Mouse (Mus musculus) neural tube, embryonic 11.5 days (tissue): ENCODE results near the gene Cdhr2. TPM values are rescaled to one million over a fixed set of nuclear protein-coding genes. Genes with fewer than 3 reads are reported as not detected.

Experiments
- ATAC-seq: fragments of 200-750 bp; cut with Nextera tagmentation; 2 replicates; pipeline ENCODE4 v1.8.0; 2017; ENCODE audit warnings: moderate number of reproducible peaks, mild to moderate bottlenecking, moderate TSS enrichment, moderate library complexity; ENCODE audit not compliant: insufficient read depth, low FRiP score, low TSS enrichment
- DNase-seq: peaks from one replicate; pipeline ENCODE4 v3.0.0-alpha.2; 2015; ENCODE audit warnings: low spot score
- H3K27ac ChIP-seq: fragments of 300-500 bp; sonication (generic); 2 replicates; pipeline ENCODE4 v1.5.1; 2014; ENCODE audit warnings: low read depth, mild to moderate bottlenecking, low read length
- H3K27me3 ChIP-seq: fragments of 300-500 bp; sonication (generic); 2 replicates; pipeline ENCODE4 v1.6.1; 2014; ENCODE audit warnings: mild to moderate bottlenecking, low read length, mixed read lengths; ENCODE audit not compliant: control insufficient read depth, insufficient read depth
- H3K36me3 ChIP-seq: fragments of 300-500 bp; sonication (generic); 2 replicates; pipeline ENCODE4 v1.6.1; 2014; ENCODE audit warnings: mild to moderate bottlenecking, low read length, moderate library complexity, mixed read lengths; ENCODE audit not compliant: control insufficient read depth, insufficient read depth
- H3K4me1 ChIP-seq: fragments of 300-500 bp; sonication (generic); 2 replicates; pipeline ENCODE4 v1.6.1; 2014; ENCODE audit warnings: low read length, mixed read lengths; ENCODE audit not compliant: control insufficient read depth, insufficient read depth
- H3K4me2 ChIP-seq: fragments of 300-500 bp; sonication (generic); 2 replicates; pipeline ENCODE4 v1.6.1; 2014; ENCODE audit warnings: low read depth, mild to moderate bottlenecking, moderate library complexity
- H3K4me3 ChIP-seq: fragments of 300-500 bp; sonication (generic); 2 replicates; pipeline ENCODE4 v1.5.1; 2014; ENCODE audit warnings: low read depth, low read length
- H3K9ac ChIP-seq: fragments of 300-500 bp; sonication (generic); 2 replicates; pipeline ENCODE4 v1.6.1; 2014; ENCODE audit warnings: mild to moderate bottlenecking, low read length
- H3K9me3 ChIP-seq: fragments of 300-500 bp; sonication (generic); 2 replicates; pipeline ENCODE4 v1.6.1; 2016; ENCODE audit warnings: low read length; ENCODE audit not compliant: control insufficient read depth
- WGBS: fragments of 180-500 bp; shearing (Covaris S2); extraction: QIAGEN DNeasy Blood & Tissue Kit; methylation state at CpG from one replicate; pipeline ENCODE4 v1.1.7; 2014; 5-methylcytosine and 5-hydroxymethylcytosine counted together
- polyA plus RNA-seq: library from polyadenylated mRNA; unstranded; fragments of >200 nt; fragmentation: Nextera tagmentation; extraction: Ambion mirVana; gene quantifications from 2 replicates; pipeline ENCODE4 v1.2.1, GENCODE M21; 2014

Gene Cdhr2
- polyA plus RNA-seq, 1 experiment from 2014 or later, result 0.15 TPM

GRCm38 (mm10) chr13:54680184-54680853 lies 20.9 kb upstream of the Cdhr2 start:
- H3K36me3 ChIP-seq, result peaks cover 35% of the 10 kb centered on the region
- no peaks in the 10 kb centered on the region for H3K27me3 ChIP-seq
- peaks cover 6% of the 10 kb centered on the region for H3K4me1 ChIP-seq
- H3K9ac ChIP-seq, result no peak overlapping the region
- no peak overlapping the region for H3K27ac ChIP-seq
- H3K4me3 ChIP-seq, result no peak overlapping the region
- no peak overlapping the region for H3K4me2 ChIP-seq
- WGBS, result 78% methylated on average over 17 of the region's 17 CpGs
- DNase-seq (no peak), ATAC-seq (no peak)
- no peaks in the 10 kb centered on the region for H3K9me3 ChIP-seq

GRCm38 (mm10) chr13:54681291-54681690 lies 20.0 kb upstream of the Cdhr2 start:
- no peak for ATAC-seq
- Histone ChIP-seq H3K9me3 (no peaks in the 10 kb centered on the region), H3K36me3 (peaks cover 35% of the 10 kb centered on the region), H3K4me2 (no peak overlapping the region), H3K4me1 (peaks cover 13% of the 10 kb centered on the region), H3K4me3 (no peak overlapping the region), H3K27me3 (no peaks in the 10 kb centered on the region), H3K9ac (no peak overlapping the region), H3K27ac (no peak overlapping the region)
- 80% methylated on average over 4 of the region's 8 CpGs for WGBS
- DNase-seq, result no peak

DNA sequence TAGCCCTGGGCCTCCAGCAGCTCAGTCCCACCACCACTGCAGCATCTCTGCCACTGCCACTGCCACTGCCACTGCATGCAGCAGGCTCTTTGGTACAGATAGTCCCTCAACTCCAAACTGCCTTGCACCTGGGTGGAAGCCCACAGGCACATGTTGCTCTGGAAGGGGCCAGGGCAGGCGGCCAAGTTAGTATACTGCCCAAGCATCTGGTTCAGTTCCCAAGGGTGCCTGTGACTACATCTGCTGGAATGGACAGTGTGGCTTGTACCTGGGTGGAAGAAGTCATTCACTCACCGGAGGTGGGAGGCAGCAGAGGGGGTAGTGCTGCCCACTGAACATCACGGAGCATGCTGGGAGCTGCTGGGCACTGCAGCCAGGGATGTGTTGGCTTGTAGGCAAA lies 18.0 kb upstream of the Cdhr2 start:
- Histone ChIP-seq H3K36me3 (peaks cover 35% of the 10 kb centered on the region), H3K27me3 (no peaks in the 10 kb centered on the region)

DNA sequence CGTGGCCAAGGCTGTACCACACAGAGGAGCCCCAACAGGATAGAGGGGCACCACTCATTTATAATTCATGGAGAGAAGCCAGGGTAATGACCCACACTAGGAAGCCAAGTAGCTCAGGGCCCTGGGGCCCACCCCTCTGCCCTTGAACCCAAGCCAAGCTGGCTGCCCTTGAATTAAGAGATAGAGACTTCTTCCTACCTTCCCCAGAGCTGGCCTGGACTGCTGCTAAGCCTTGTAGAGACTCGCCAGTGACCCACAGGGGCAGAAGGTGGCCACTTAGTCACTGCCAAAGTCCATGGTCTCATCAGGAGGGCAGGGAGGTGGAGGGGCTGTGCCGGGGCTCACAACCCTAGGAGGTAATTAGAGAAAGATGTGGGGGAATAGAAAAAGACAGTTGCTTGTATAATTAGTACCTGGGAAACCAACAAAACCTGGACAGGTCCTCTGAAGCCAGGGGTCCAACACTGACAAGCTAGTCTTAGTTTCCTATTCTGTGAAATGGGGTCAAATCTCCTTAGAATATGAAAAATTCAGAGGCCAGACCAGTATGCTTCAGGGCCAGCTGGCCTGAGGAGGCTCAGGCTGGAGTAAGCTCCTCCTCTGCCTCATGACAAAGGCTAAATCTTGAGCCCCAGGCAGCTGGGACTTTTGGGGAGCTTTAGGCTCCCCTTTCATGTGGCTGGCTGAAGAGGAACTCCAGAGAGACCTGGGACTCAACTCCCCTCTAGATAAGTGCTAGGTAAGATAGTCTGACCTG lies 16.9 kb upstream of the Cdhr2 start:
- DNase-seq (no peak), ATAC-seq (no peak)
- H3K9ac ChIP-seq, result no peak overlapping the region

More for the DNA sequence above, 18.0 kb upstream of the Cdhr2 start:
- DNase-seq, result no peak
- H3K4me2 ChIP-seq, result no peak overlapping the region
- no peak overlapping the region for H3K4me3 ChIP-seq
- H3K4me1 ChIP-seq, result peaks cover 13% of the 10 kb centered on the region
- 96% methylated on average over 3 of the region's 3 CpGs for WGBS
- ATAC-seq, result no peak
- no peak overlapping the region for H3K9ac ChIP-seq
- H3K9me3 ChIP-seq, result no peaks in the 10 kb centered on the region
- no peak overlapping the region for H3K27ac ChIP-seq

GRCm38 (mm10) chr13:54685174-54685573 lies 16.1 kb upstream of the Cdhr2 start:
- Histone ChIP-seq H3K4me3 (peak overlapping the region; percentile 94; the same call in 1 of the 2 replicates), H3K36me3 (peaks cover 33% of the 10 kb centered on the region), H3K27me3 (no peaks in the 10 kb centered on the region), H3K27ac (no peak overlapping the region), H3K4me1 (peaks cover 16% of the 10 kb centered on the region), H3K9ac (no peak overlapping the region), H3K9me3 (no peaks in the 10 kb centered on the region), H3K4me2 (peak overlapping the region; percentile 75)
- 42% methylated on average over 2 of the region's 2 CpGs for WGBS
- no peak for ATAC-seq
- peak; percentile 54 for DNase-seq

More for the DNA sequence above, 16.9 kb upstream of the Cdhr2 start:
- Histone ChIP-seq H3K9me3 (no peaks in the 10 kb centered on the region), H3K27ac (no peak overlapping the region), H3K4me2 (peak overlapping the region; percentile 75), H3K4me3 (0 out of 2 replicates have a peak overlapping the region, but pooled peaks have one; percentile 0), H3K27me3 (no peaks in the 10 kb centered on the region), H3K4me1 (peaks cover 16% of the 10 kb centered on the region), H3K36me3 (peaks cover 35% of the 10 kb centered on the region)
- 75% methylated on average over 3 of the region's 3 CpGs for WGBS

GRCm38 (mm10) chr13:54686139-54687053 lies 14.9 kb upstream of the Cdhr2 start:
- DNase-seq, result peak; percentile 24
- Histone ChIP-seq H3K4me3 (peak overlapping the region; percentile 94), H3K27me3 (no peaks in the 10 kb centered on the region), H3K27ac (peak overlapping the region; percentile 98), H3K4me1 (peaks cover 16% of the 10 kb centered on the region), H3K9ac (peak overlapping the region; percentile 99), H3K36me3 (peaks cover 25% of the 10 kb centered on the region), H3K4me2 (peak overlapping the region; percentile 75), H3K9me3 (no peaks in the 10 kb centered on the region)
- WGBS, result 7% methylated on average over 19 of the region's 19 CpGs
- no peak for ATAC-seq

DNA sequence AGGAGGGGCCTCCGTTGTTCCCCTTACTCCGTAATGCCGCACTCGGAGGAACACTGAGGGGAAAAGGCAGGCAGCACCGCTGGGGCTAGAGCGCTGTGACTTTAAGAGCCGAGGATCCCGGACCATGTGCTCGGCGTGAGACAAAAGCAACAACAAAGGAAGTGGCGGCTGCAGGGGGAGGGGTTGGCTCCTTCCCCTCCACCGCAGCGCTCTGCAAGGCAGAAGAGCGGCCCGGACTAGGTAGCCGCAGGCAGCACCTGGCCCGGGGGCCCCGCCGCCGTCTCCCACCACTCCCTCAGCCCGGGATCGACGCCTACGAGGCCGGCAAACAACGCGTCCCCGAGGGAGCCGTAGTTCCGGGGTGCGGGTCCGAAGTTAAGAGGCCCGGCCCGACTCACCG lies 14.2 kb upstream of the Cdhr2 start:
- peak overlapping the region; percentile 99 for H3K9ac ChIP-seq
- no peaks in the 10 kb centered on the region for H3K27me3 ChIP-seq
- H3K4me1 ChIP-seq, result peaks cover 18% of the 10 kb centered on the region
- DNase-seq (peak; percentile 87), ATAC-seq (peak; percentile 67)
- H3K9me3 ChIP-seq, result no peaks in the 10 kb centered on the region
- peaks cover 18% of the 10 kb centered on the region for H3K36me3 ChIP-seq
- peak overlapping the region; percentile 94 for H3K4me3 ChIP-seq
- WGBS, result under 1% methylated on average over 34 of the region's 35 CpGs
- H3K4me2 ChIP-seq, result peak overlapping the region; percentile 75
- peak overlapping the region; percentile 98 for H3K27ac ChIP-seq

DNA sequence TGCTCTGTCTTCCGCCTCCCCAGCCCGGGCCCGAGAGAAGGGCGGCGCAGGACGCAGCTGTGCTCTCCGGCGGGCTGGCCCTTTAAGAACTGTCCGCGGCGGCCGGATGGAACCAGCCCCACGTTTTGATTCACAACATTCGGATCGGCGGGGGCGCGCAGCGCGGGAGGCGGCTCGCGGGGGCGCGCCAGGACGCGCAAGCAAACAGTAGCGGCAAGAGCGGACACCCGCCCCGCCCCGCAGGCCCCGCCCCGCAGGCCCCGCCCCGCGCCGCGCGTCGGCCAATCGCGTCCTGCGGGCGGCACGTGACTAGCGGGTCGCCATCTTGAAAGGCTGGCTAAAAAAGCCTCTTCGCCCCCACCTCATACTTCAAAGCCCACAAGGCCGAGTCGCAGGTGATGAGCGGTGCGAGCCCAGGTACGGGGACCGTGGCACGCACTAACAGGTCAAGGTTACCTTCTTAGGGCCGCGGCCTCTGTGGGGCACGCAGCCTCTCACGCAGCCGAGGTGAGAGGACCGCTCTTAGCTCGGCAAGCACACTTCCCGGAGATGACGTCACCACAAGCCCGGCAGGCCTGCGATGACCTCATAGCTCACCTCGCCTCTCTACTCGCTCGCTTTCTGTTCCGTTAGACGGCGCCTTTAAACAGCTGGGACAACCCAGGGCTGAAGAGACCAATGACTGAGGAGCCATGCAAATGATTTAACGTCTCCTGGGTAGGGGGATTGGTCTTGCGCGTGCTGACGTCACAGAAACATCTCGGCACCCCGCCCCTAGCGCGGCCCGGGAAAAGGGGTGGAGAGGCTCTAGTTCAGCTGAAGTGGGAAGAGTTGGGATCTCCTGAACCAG lies 13.5 kb upstream of the Cdhr2 start:
- Histone ChIP-seq H3K27ac (peak overlapping the region; percentile 98), H3K4me3 (peak overlapping the region; percentile 94), H3K4me2 (peak overlapping the region; percentile 75), H3K4me1 (peaks cover 25% of the 10 kb centered on the region), H3K27me3 (no peaks in the 10 kb centered on the region), H3K36me3 (peaks cover 11% of the 10 kb centered on the region), H3K9me3 (no peaks in the 10 kb centered on the region), H3K9ac (peak overlapping the region; percentile 99)
- DNase-seq (peak; percentile 98), ATAC-seq (peak; percentile 91)
- WGBS, result under 1% methylated on average over 79 of the region's 82 CpGs
